Mouse (Mus musculus) testis, adult 2 months (tissue): ENCODE measurements around the gene Ccdc61.

Source experiments
- CTCF ChIP-seq: fragments of 200-500 bp; IDR thresholded peaks from 2 replicates; pipeline ENCODE4 v1.5.1; 2012; ENCODE audit warnings: low read depth, mild to moderate bottlenecking, inconsistent platforms, low read length, moderate library complexity; ENCODE audit not compliant: control insufficient read depth, insufficient read depth, insufficient replicate concordance
- POLR2A ChIP-seq: fragments of 200-500 bp; IDR thresholded peaks from 2 replicates; pipeline ENCODE4 v1.6.1; 2012; ENCODE audit warnings: low read depth, mild to moderate bottlenecking, inconsistent platforms, low read length, moderate library complexity; ENCODE audit not compliant: control insufficient read depth

GRCm38 (mm10) chr7:18923711-18924191 lies 13.5 kb upstream of the Ccdc61 start:
- no peak for TF ChIP-seq CTCF
- TF ChIP-seq POLR2A: no peak
